Mouse (Mus musculus) liver, adult 2 months (tissue): ENCODE results near the gene 2610002M06Rik.

Source experiments
- CTCF ChIP-seq: fragments of 200-500 bp; IDR thresholded peaks from 2 replicates; pipeline ENCODE4 v1.5.1; 2011; ENCODE audit warnings: low read depth, low read length, control low read depth
- POLR2A ChIP-seq: fragments of 200-500 bp; IDR thresholded peaks from 2 replicates; pipeline ENCODE4 v1.6.1; 2011; ENCODE audit warnings: low read length, control low read depth; ENCODE audit not compliant: insufficient read depth; ENCODE audit errors: extremely low read depth

DNA sequence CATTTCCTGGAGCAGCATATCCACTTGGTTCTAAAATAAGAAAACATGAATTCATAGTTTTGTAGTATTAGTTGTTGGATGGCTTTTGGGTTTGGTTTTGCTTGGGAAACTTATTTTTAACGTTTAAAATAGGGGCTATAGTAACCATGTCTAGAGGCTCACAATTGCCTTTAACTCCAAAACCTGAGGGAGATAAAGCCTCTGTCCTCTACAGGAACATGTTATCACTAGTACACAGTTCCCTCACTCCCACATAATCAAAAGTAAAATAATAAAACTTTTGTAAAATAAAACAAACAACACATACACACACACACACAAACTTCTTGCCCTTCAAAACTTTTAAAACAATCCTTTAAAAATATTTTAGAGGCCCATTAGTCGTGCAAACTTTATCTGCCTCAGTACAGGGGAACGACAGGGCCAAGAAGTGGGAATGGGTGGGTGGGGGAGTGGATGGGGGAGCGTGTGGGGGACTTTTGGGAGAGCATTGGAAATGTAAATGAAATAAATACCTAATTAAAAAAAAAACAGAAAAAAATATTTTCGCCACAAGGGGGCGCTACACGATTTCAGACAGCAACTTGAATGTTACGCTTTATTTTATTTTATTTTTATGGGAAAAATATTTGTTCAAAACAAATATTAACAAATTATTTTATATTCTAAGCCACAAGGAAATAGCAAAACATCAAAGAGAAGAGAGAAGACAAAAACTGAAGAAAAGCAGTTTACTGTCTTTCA is 25.2 kb downstream of the 2610002M06Rik start:
- no peak for TF ChIP-seq POLR2A
- TF ChIP-seq CTCF = no peak
